Mouse (Mus musculus): ENCODE measurements around the gene Neurl1a. TPM values are rescaled to one million over a fixed set of nuclear protein-coding genes. Genes with fewer than 3 reads are reported as not detected.
A peak's percentile ranks its signal among the peaks of the same experiment; 100 is the strongest.

Neurl1a gene
- polyA plus RNA-seq (2015; fragmentation: Nextera tagmentation; extraction: Ambion mirVana) = 1.5 and 2.2 TPM in 2 replicates

DNA sequence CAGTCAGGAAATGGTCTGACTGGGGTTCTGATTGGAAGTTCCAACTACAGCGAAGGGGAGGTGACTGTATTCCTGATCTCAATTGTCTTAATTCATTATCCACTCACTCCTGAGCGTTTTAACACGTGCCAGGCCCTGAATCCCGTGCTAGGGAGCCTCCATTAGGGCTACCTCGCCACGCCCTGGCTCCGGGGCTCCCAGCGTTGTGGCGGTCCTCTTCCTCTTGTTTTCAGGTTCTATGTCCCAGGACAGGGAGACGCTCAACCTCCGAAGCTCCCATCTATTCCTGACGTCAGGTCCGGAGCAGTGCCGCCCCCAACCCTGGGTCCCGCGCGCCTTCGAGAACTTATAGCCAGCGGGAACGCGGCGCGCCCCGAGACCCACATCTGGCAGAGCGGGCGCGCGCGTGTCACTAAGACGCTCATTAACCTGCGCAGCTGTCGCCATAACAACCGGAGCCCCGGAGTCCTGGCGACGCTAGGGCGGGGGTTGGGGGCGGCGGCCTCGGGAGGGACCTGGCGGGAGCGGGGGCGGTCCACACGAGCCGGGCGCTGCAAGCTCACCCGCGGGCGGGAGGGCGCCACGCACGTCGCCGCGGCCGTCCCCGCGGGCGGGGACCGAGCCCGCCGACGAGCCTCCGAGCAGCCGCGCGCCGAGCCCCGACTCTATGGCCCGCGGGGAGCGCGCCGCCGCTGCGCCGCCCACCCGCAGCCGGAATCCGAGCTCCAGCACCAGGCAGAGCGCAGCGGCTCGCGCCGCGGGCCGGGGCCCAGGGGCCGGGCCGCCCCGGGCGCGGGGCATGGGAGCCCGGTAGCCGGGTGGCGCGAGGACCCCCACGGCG is at the start of gene Neurl1a:
Gene Neurl1a (plus strand): TSS at position 390 of the 841 bp plus-strand sequence.
- Histone ChIP-seq H3K36me3 (ENCODE audit: insufficient read depth, low read length) (no peaks in the 10 kb centered on the region), H3K4me2 (replicated peaks; ENCODE audit: low read depth, low read length) (peak within 1 kb of the TSS; percentile 99), H3K27ac (ENCODE audit: low read length) (no peak within 1 kb of the TSS), H3K9me3 (ENCODE audit: low read length) (no peaks in the 10 kb centered on the region), H3K27me3 (replicated peaks; ENCODE audit: insufficient read depth, low read length) (peaks cover 34% of the 10 kb centered on the region), H3K4me3 (ENCODE audit: low read depth, low read length) (peak within 1 kb of the TSS; percentile 59), H3K4me1 (ENCODE audit: insufficient read depth, low read depth, low read length) (peaks cover 10% of the 10 kb centered on the region; the same call in 1 of the 2 replicates), H3K9ac (replicated peaks; ENCODE audit: low read depth) (no peak within 1 kb of the TSS)
- ATAC-seq (peak; percentile 70), DNase-seq (ENCODE audit: low spot score) (peak; percentile 34)
- TF ChIP-seq CTCF (IDR thresholded peaks at IDR 0.05) (no peak), EP300 (IDR thresholded peaks at IDR 0.05) (no peak)
- WGBS = 1% methylated on average over 63 of the region's 98 CpGs

DNA sequence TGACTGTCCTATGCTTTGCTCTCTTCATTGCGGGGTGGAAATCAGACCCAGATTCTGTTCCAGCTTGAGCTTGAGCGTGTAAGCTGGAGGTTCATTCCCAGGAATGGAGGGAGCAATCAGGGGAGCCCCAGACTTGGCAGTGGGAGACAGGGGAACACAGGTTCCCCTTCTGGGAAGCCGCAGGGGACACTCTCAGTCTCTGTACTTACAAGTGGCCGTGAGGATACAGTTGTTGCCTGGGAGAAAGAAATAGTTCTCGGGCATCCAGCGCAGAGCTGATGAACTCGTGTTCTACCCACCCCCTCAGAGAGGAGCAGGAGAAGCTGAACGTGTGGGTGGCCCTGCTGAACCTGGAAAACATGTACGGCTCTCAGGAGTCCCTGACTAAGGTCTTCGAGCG is 49.8 kb upstream of the Neurl1a start:
- Histone ChIP-seq H3K4me2 (replicated peaks; ENCODE audit: low read depth, low read length) (no peak overlapping the region), H3K36me3 (ENCODE audit: insufficient read depth, low read length) (peaks cover 21% of the 10 kb centered on the region), H3K4me3 (ENCODE audit: low read depth, low read length) (no peak overlapping the region), H3K4me1 (ENCODE audit: insufficient read depth, low read depth, low read length) (no peaks in the 10 kb centered on the region), H3K9ac (replicated peaks; ENCODE audit: low read depth) (no peak overlapping the region), H3K27ac (ENCODE audit: low read length) (no peak overlapping the region), H3K9me3 (ENCODE audit: low read length) (no peaks in the 10 kb centered on the region), H3K27me3 (replicated peaks; ENCODE audit: insufficient read depth, low read length) (no peaks in the 10 kb centered on the region)
- WGBS = 84% methylated on average over 11 of the region's 11 CpGs
- no peak for DNase-seq (ENCODE audit: low spot score)
- no peak for TF ChIP-seq EP300 (IDR thresholded peaks at IDR 0.05)
- no peak for TF ChIP-seq CTCF (IDR thresholded peaks at IDR 0.05)
- ATAC-seq = no peak

DNA sequence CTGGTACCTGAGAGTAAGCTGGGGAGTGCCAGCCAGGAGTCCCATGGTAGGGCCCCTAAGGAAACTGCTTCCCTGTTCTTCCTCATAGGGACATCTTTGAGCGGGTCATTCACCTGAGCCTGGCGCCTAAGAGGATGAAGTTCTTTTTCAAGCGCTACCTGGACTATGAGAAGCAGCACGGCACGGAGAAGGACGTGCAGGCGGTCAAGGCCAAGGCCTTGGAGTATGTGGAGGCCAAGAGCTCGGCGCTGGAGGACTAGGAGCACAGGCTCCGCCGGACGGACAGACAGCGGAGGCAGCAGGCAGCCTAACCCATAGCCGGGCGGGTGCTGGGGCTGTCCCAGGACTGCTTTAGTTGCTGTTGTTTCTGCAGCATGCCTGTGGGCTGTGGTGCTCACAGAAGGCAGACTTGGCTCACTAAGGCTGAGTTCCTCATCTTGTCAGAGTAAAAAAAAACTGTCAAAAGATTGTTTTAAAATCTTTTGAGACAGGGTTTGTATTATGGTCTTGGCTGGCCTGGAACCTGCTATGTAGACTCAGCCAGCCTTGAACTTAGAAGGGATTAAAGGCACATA is 48.0 kb upstream of the Neurl1a start:
- H3K4me2 ChIP-seq (replicated peaks; ENCODE audit: low read depth, low read length) = no peak overlapping the region
- no peaks in the 10 kb centered on the region for H3K4me1 ChIP-seq (ENCODE audit: insufficient read depth, low read depth, low read length)
- 93% methylated on average over 15 of the region's 15 CpGs for WGBS
- no peak overlapping the region for H3K4me3 ChIP-seq (ENCODE audit: low read depth, low read length)
- H3K27ac ChIP-seq (ENCODE audit: low read length) = no peak overlapping the region
- H3K27me3 ChIP-seq (replicated peaks; ENCODE audit: insufficient read depth, low read length) = no peaks in the 10 kb centered on the region
- no peaks in the 10 kb centered on the region for H3K9me3 ChIP-seq (ENCODE audit: low read length)
- peaks cover 21% of the 10 kb centered on the region for H3K36me3 ChIP-seq (ENCODE audit: insufficient read depth, low read length)
- TF ChIP-seq CTCF (IDR thresholded peaks at IDR 0.05) = no peak
- no peak for TF ChIP-seq EP300 (IDR thresholded peaks at IDR 0.05)
- DNase-seq (ENCODE audit: low spot score) (no peak), ATAC-seq (no peak)
- no peak overlapping the region for H3K9ac ChIP-seq (replicated peaks; ENCODE audit: low read depth)

DNA sequence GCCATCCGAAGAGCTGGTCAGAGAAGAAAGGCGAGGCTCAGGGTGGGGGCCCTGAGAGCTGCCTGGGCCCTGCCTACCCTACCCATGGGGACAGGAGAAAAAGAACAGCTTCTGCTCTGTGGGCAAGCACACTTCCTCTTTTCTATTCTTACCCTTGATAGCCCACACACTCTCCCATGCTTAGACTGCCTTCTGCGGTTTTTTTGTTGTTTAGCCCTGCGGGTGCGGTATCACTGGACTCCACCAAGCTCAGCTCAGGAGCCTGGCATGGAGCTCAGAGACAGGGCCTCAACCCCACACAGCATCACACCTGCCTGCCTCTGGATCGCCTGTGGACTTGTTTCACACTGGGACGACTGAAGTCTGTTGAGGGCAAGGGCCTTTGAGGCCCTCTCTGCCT is 45.5 kb upstream of the Neurl1a start:
- WGBS = 85% methylated on average over 7 of the region's 7 CpGs
- no peaks in the 10 kb centered on the region for H3K27me3 ChIP-seq (replicated peaks; ENCODE audit: insufficient read depth, low read length)
- H3K36me3 ChIP-seq (ENCODE audit: insufficient read depth, low read length) = peaks cover 8% of the 10 kb centered on the region
- TF ChIP-seq CTCF (IDR thresholded peaks at IDR 0.05) = no peak
- no peak for TF ChIP-seq EP300 (IDR thresholded peaks at IDR 0.05)
- no peak for ATAC-seq
- no peaks in the 10 kb centered on the region for H3K9me3 ChIP-seq (ENCODE audit: low read length)
- no peak overlapping the region for H3K27ac ChIP-seq (ENCODE audit: low read length)
- DNase-seq (ENCODE audit: low spot score) = no peak
- peaks cover 12% of the 10 kb centered on the region; the same call in 1 of the 2 replicates for H3K4me1 ChIP-seq (ENCODE audit: insufficient read depth, low read depth, low read length)
- no peak overlapping the region for H3K4me3 ChIP-seq (ENCODE audit: low read depth, low read length)
- no peak overlapping the region for H3K9ac ChIP-seq (replicated peaks; ENCODE audit: low read depth)
- H3K4me2 ChIP-seq (replicated peaks; ENCODE audit: low read depth, low read length) = no peak overlapping the region

DNA sequence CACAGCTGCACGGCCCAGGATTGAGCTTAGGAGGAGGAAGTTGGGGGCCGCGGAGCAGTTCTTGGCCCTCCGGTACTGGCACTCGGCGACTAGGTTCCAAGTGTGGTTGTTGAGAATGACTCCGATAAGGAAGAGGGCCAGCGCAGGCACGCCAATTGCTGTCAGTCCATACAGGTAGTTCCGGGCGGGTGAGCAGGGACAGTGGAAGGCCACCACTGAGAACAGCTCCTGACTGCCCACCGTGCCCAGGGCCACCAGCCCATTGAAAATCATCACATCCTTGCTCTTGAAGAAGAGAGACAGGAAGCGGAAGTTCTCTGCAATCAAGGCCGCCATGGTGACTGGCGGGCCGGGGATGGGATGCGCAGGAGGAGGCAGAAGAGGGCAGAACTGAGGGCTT is 43.1 kb upstream of the Neurl1a start:
- Histone ChIP-seq H3K27ac (ENCODE audit: low read length) (no peak overlapping the region), H3K4me3 (ENCODE audit: low read depth, low read length) (no peak overlapping the region), H3K4me2 (replicated peaks; ENCODE audit: low read depth, low read length) (no peak overlapping the region), H3K4me1 (ENCODE audit: insufficient read depth, low read depth, low read length) (peaks cover 17% of the 10 kb centered on the region; the same call in 1 of the 2 replicates), H3K9me3 (ENCODE audit: low read length) (no peaks in the 10 kb centered on the region), H3K36me3 (ENCODE audit: insufficient read depth, low read length) (no peaks in the 10 kb centered on the region; the same call in 1 of the 2 replicates), H3K27me3 (replicated peaks; ENCODE audit: insufficient read depth, low read length) (no peaks in the 10 kb centered on the region), H3K9ac (replicated peaks; ENCODE audit: low read depth) (no peak overlapping the region)
- 88% methylated on average over 17 of the region's 17 CpGs for WGBS
- DNase-seq (ENCODE audit: low spot score) = no peak
- no peak for TF ChIP-seq EP300 (IDR thresholded peaks at IDR 0.05)
- TF ChIP-seq CTCF (IDR thresholded peaks at IDR 0.05) = no peak
- no peak for ATAC-seq

DNA sequence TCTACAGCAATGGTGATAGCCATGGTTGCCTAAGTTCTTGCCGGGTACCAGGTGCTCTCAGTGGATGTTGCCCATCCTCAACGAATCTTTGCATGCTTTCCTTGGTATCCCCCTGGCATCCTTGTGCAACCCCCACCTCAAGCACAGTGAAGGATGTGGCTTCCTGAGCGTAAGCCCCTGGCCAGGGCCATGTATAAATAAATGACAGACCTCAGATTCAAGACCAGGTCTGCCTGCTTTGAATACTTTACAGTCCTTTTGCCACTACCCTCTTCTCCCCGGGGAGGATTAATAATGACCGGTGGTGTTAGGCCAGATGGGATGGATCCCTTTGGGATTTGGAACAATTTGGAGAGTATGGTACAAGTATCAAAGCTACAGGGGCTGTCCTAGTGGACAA is 42.5 kb upstream of the Neurl1a start:
- Histone ChIP-seq H3K9ac (replicated peaks; ENCODE audit: low read depth) (no peak overlapping the region), H3K4me2 (replicated peaks; ENCODE audit: low read depth, low read length) (no peak overlapping the region), H3K36me3 (ENCODE audit: insufficient read depth, low read length) (no peaks in the 10 kb centered on the region), H3K4me1 (ENCODE audit: insufficient read depth, low read depth, low read length) (peaks cover 17% of the 10 kb centered on the region; the same call in 1 of the 2 replicates), H3K9me3 (ENCODE audit: low read length) (no peaks in the 10 kb centered on the region), H3K27ac (ENCODE audit: low read length) (no peak overlapping the region), H3K4me3 (ENCODE audit: low read depth, low read length) (no peak overlapping the region), H3K27me3 (replicated peaks; ENCODE audit: insufficient read depth, low read length) (no peaks in the 10 kb centered on the region)
- no peak for ATAC-seq
- TF ChIP-seq EP300 (IDR thresholded peaks at IDR 0.05) = no peak
- TF ChIP-seq CTCF (IDR thresholded peaks at IDR 0.05) = no peak
- no peak for DNase-seq (ENCODE audit: low spot score)
- WGBS = 82% methylated on average over 5 of the region's 5 CpGs

Measured in lung, postnatal 0 days (tissue).